Mouse (Mus musculus): ENCODE data around the gene Gpalpp1.

The Gpalpp1 gene

GRCm38 (mm10) chr14:76110396-76111221, at the start of gene Gpalpp1, which contains the start of gene Nufip1:
TSS of gene Gpalpp1 (minus strand) at chr14:76110760.
TSS of gene Nufip1 (plus strand) at chr14:76110891.
- peak; percentile 92 for DNase-seq (ENCODE audit: low spot score)

GRCm38 (mm10) chr14:76158192-76158785, 47.7 kb upstream of the Gpalpp1 start:
- no peak for DNase-seq (ENCODE audit: low spot score)

GRCm38 (mm10) chr14:76153828-76154227, 43.3 kb upstream of the Gpalpp1 start:
- no peak for DNase-seq (ENCODE audit: low spot score)

- DNase-seq (ENCODE audit: low spot score), result peak; percentile 9
Measured at GRCm38 (mm10) chr14:76153003-76153675, 42.6 kb upstream of the Gpalpp1 start.

- DNase-seq (ENCODE audit: low spot score), result peak; percentile 94
Measured at GRCm38 (mm10) chr14:76152162-76153002, 41.8 kb upstream of the Gpalpp1 start.

GRCm38 (mm10) chr14:76151820-76152161, 41.2 kb upstream of the Gpalpp1 start:
- DNase-seq (ENCODE audit: low spot score), result no peak

- no peak for DNase-seq (ENCODE audit: low spot score)
Measured at GRCm38 (mm10) chr14:76151011-76151410, 40.5 kb upstream of the Gpalpp1 start.

GRCm38 (mm10) chr14:76150499-76150898, 39.9 kb upstream of the Gpalpp1 start:
- no peak for DNase-seq (ENCODE audit: low spot score)

GRCm38 (mm10) chr14:76149531-76150179, 39.1 kb upstream of the Gpalpp1 start:
- DNase-seq (ENCODE audit: low spot score), result peak; percentile 88

GRCm38 (mm10) chr14:76148294-76148693, 37.7 kb upstream of the Gpalpp1 start:
- no peak for DNase-seq (ENCODE audit: low spot score)

- no peak for DNase-seq (ENCODE audit: low spot score)
Measured at GRCm38 (mm10) chr14:76147061-76147460, 36.5 kb upstream of the Gpalpp1 start.

GRCm38 (mm10) chr14:76145868-76146267, 35.3 kb upstream of the Gpalpp1 start:
- no peak for DNase-seq (ENCODE audit: low spot score)

- no peak for DNase-seq (ENCODE audit: low spot score)
Measured at GRCm38 (mm10) chr14:76145248-76145647, 34.7 kb upstream of the Gpalpp1 start.

- DNase-seq (ENCODE audit: low spot score), result no peak
Measured at GRCm38 (mm10) chr14:76134975-76135374, 24.4 kb upstream of the Gpalpp1 start.

- no peak for DNase-seq (ENCODE audit: low spot score)
Measured at GRCm38 (mm10) chr14:76128174-76128573, 17.6 kb upstream of the Gpalpp1 start.

- no peak for DNase-seq (ENCODE audit: low spot score)
Measured at GRCm38 (mm10) chr14:76127311-76127710, 16.8 kb upstream of the Gpalpp1 start.

- no peak for DNase-seq (ENCODE audit: low spot score)
Measured at GRCm38 (mm10) chr14:76122663-76123058, 12.1 kb upstream of the Gpalpp1 start.

GRCm38 (mm10) chr14:76121901-76122662, 11.5 kb upstream of the Gpalpp1 start:
- peak; percentile 41 for DNase-seq (ENCODE audit: low spot score)

- no peak for DNase-seq (ENCODE audit: low spot score)
Measured at GRCm38 (mm10) chr14:76120472-76120871, 9.9 kb upstream of the Gpalpp1 start.

GRCm38 (mm10) chr14:76118963-76119362, 8.4 kb upstream of the Gpalpp1 start:
- DNase-seq (ENCODE audit: low spot score), result peak; percentile 7

- no peak for DNase-seq (ENCODE audit: low spot score)
Measured at GRCm38 (mm10) chr14:76115744-76116143, 5.2 kb upstream of the Gpalpp1 start.
